Comparison of ENCODE assay signal across 1 mouse cellular context in the genomic region with DNA sequence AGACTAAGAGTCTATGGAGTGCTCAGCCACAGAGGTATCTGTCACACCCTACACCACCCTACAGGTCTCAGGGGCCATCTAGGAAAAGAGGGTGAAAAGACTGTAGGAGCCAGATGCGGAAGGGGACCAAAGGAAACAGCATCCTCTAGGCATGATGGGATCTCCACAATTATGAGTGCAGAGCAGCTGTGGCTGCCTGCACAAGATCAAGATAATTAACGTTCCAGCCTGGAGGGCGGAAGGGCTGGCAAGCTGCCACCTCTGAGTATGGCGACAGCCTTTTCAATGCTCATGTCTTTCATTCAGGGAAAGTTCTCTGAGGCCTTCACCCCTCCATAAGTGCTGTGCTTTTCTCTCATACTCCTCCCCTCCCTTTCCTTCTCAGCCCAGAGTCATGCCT.
A peak's percentile ranks its signal among the peaks of the same experiment; 100 is the strongest.
TF ChIP-seq lines count a peak whose summit lies in the region.

No protein-coding gene starts in this region.

TF ChIP-seq in MEL, 35 proteins besides CTCF, POLR2A, EP300 and RAD21 (continued from another document):
- TF ChIP-seq ZNF384 (IDR thresholded peaks at IDR 0.05; ENCODE audit: low read depth, low read length): no peak
- TF ChIP-seq POLR2AphosphoS2 (IDR thresholded peaks at IDR 0.05; ENCODE audit: low read length): no peak
- peak; percentile 65; the same call in 1 of the 2 replicates for TF ChIP-seq ELF1 (IDR thresholded peaks at IDR 0.05; ENCODE audit: low read depth, low read length)
- TF ChIP-seq E2F4 (IDR thresholded peaks at IDR 0.05; ENCODE audit: borderline replicate concordance, low read depth, low read length): no peak
- no peak for TF ChIP-seq ZMIZ1 (IDR thresholded peaks at IDR 0.05; ENCODE audit: low read depth, low read length)
- TF ChIP-seq GATA1 (IDR thresholded peaks at IDR 0.05; ENCODE audit: low read depth, low read length): peak; percentile 61
- TF ChIP-seq CHD1 (IDR thresholded peaks at IDR 0.05; ENCODE audit: low read depth, low read length): no peak
- TF ChIP-seq NELFE (IDR thresholded peaks at IDR 0.05; ENCODE audit: low read depth, low read length): peak; percentile 24; the same call in 1 of the 2 replicates
- TF ChIP-seq POLR2AphosphoS5 (IDR thresholded peaks at IDR 0.05; ENCODE audit: borderline replicate concordance, low read depth, low read length): no peak
- no peak for TF ChIP-seq USF2 (IDR thresholded peaks at IDR 0.05; ENCODE audit: borderline replicate concordance in 1 of 2, insufficient read depth in 1 of 2, low read depth in 1 of 2, low read length in 2 of 2)
- TF ChIP-seq HCFC1 (IDR thresholded peaks at IDR 0.05; ENCODE audit: low read depth, low read length): 0 out of 2 replicates have a peak, but pooled peaks have one; percentile 10
- TF ChIP-seq GABPA (IDR thresholded peaks at IDR 0.05; ENCODE audit: low read depth, low read length): no peak
- TF ChIP-seq BHLHE40 (IDR thresholded peaks at IDR 0.05; ENCODE audit: borderline replicate concordance, low read depth, low read length): no peak
- no peak for TF ChIP-seq MYC (IDR thresholded peaks at IDR 0.05; ENCODE audit: low read depth, low read length)
